Mouse (Mus musculus) heart, adult 2 months (tissue): Measurements from ENCODE around the gene Rab22a. TPM values are rescaled to one million over a fixed set of nuclear protein-coding genes. Genes with fewer than 3 reads are reported as not detected.
"Not testable (repeated sequence)": the region's sequence is repeated elsewhere in the genome, so short reads cannot be mapped to it uniquely, and the experiment has no call there.

Source experiments
- DNase-seq, 2 experiments: peaks; one replicate each; pipeline ENCODE4 v3.0.0; 2021
- H3K27ac ChIP-seq: fragments of 200-600 bp; 2 replicates; pipeline ENCODE4 v1.8.1; 2022
- H3K27me3 ChIP-seq: fragments of 200-500 bp; 2 replicates; pipeline ENCODE4 v1.6.1; 2012; ENCODE audit warnings: mild to moderate bottlenecking, low read length, inconsistent platforms, mixed read lengths; ENCODE audit not compliant: control insufficient read depth, insufficient read depth
- H3K36me3 ChIP-seq: fragments of 200-500 bp; 2 replicates; pipeline ENCODE4 v1.6.1; 2012; ENCODE audit warnings: low read length, inconsistent platforms; ENCODE audit not compliant: control insufficient read depth, insufficient read depth
- H3K4me1 ChIP-seq: fragments of 200-500 bp; 2 replicates; pipeline ENCODE4 v1.6.1; 2011; ENCODE audit warnings: low read length; ENCODE audit not compliant: control insufficient read depth, insufficient read depth
- H3K4me3 ChIP-seq: fragments of 200-600 bp; 2 replicates; pipeline ENCODE4 v1.8.1; 2022
- H3K79me2 ChIP-seq: fragments of 200-500 bp; replicated peaks from 2 replicates; pipeline ENCODE4 v1.6.1; 2012; ENCODE audit warnings: mild to moderate bottlenecking, inconsistent platforms, low read length, moderate library complexity, mixed read lengths; ENCODE audit not compliant: control insufficient read depth, insufficient read depth
- H3K9ac ChIP-seq: fragments of 200-500 bp; 2 replicates; pipeline ENCODE4 v1.6.1; 2012; ENCODE audit warnings: low read depth, mild to moderate bottlenecking, control low read depth, inconsistent platforms, low read length, mixed read lengths
- CTCF ChIP-seq: fragments of 200-600 bp; IDR thresholded peaks from 2 replicates; pipeline ENCODE4 v1.8.1; 2022; ENCODE audit warnings: antibody characterized with exemption, mild to moderate bottlenecking, moderate library complexity
- EP300 ChIP-seq: fragments of 200-500 bp; IDR thresholded peaks from 2 replicates; pipeline ENCODE4 v1.6.1; 2011; ENCODE audit warnings: low read depth, low read length, control low read depth; ENCODE audit not compliant: insufficient read depth
- POLR2A ChIP-seq: fragments of 200-500 bp; IDR thresholded peaks from 2 replicates; pipeline ENCODE4 v1.6.1; 2011; ENCODE audit warnings: mild to moderate bottlenecking, low read depth, low read length, control low read depth; ENCODE audit not compliant: insufficient read depth
- WGBS: fragments of 180-500 bp; shearing (Covaris S2); methylation state at CpG from one replicate; pipeline ENCODE4 v1.1.7; 2018; 5-methylcytosine and 5-hydroxymethylcytosine counted together
- intact Hi-C: fragments of 180-260 bp; cut with DNase I; formaldehyde crosslinking; loops from one replicate; pipeline ENCODE4 v1.15.1; 2025
- polyA plus RNA-seq: library from polyadenylated mRNA; depleted of rRNA; stranded (reverse); fragments of >200 nt; gene quantifications from 2 replicates; pipeline ENCODE4 v1.2.3, GENCODE M21; 2012
- total RNA-seq, 2 experiments: library from RNA; stranded (reverse); gene quantifications; 2 replicates each; pipeline ENCODE4 v1.2.3; 2021

Gene Rab22a
- total and polyA plus RNA-seq, 3 experiments: 11.1 to 40.9 (median 33.4) TPM

- no peaks in the 10 kb centered on the region for H3K79me2 ChIP-seq
- no peaks in the 10 kb centered on the region for H3K36me3 ChIP-seq
- no peak for DNase-seq
- peaks cover 5% of the 10 kb centered on the region for H3K4me1 ChIP-seq
- no peak overlapping the region for H3K9ac ChIP-seq
- H3K27me3 ChIP-seq: no peaks in the 10 kb centered on the region
- H3K27ac ChIP-seq: no peak overlapping the region
- intact Hi-C loops: no loop called here
- TF ChIP-seq EP300 (no peak), POLR2A (no peak), CTCF (no peak)
- WGBS: 74% methylated on average over 7 of the region's 7 CpGs
- H3K4me3 ChIP-seq: no peak overlapping the region
Observed at GRCm38 (mm10) chr2:173624667-173625066, 34.9 kb upstream of the Rab22a start.

GRCm38 (mm10) chr2:173625786-173626185 is 33.8 kb upstream of the Rab22a start:
- no peak for TF ChIP-seq EP300
- TF ChIP-seq POLR2A: no peak
- no peak for TF ChIP-seq CTCF
- Histone ChIP-seq H3K4me1 (peaks cover 5% of the 10 kb centered on the region), H3K27me3 (no peaks in the 10 kb centered on the region), H3K36me3 (no peaks in the 10 kb centered on the region), H3K27ac (no peak overlapping the region), H3K9ac (no peak overlapping the region), H3K4me3 (no peak overlapping the region), H3K79me2 (no peaks in the 10 kb centered on the region)
- intact Hi-C loops: no loop called here
- WGBS: 91% methylated on average over 3 of the region's 3 CpGs
- DNase-seq: no peak

DNA sequence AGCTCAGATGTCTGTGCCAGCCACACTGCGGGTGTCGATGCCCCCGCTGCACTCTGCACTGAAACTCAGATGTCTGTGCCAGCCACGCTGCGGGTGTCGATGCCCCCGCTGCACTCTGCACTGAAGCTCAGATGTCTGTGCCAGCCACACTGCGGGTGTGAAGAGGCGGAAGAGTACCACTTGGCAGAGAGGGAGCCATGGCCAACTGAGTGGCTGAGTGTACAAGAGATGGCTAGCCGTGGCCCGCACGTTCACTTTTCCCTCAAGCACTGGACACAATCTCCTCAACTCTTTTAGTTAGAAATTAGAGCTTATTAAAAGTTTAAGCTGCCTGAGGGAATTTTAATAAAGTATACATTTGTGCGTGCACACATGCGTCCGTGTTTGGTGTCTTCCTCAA is 25.5 kb upstream of the Rab22a start:
- H3K79me2 ChIP-seq, DNase-seq, H3K9ac ChIP-seq, H3K4me1 ChIP-seq, H3K4me3 ChIP-seq, H3K27me3 ChIP-seq, H3K27ac ChIP-seq, intact Hi-C loops, H3K36me3 ChIP-seq: not testable (repeated sequence)
- 94% methylated on average over 15 of the region's 15 CpGs for WGBS

- Histone ChIP-seq H3K4me1 (no peaks in the 10 kb centered on the region), H3K9ac (no peak overlapping the region), H3K79me2 (no peaks in the 10 kb centered on the region), H3K27ac (no peak overlapping the region), H3K4me3 (no peak overlapping the region), H3K27me3 (no peaks in the 10 kb centered on the region), H3K36me3 (no peaks in the 10 kb centered on the region)
- intact Hi-C loops: no loop called here
- TF ChIP-seq CTCF (no peak), EP300 (no peak), POLR2A (no peak)
- no peak for DNase-seq
Observed at GRCm38 (mm10) chr2:173641370-173641769, 18.2 kb upstream of the Rab22a start.

- WGBS: 76% methylated on average over 15 of the region's 15 CpGs
- no peaks in the 10 kb centered on the region for H3K36me3 ChIP-seq
- H3K27me3 ChIP-seq: no peaks in the 10 kb centered on the region
- no peak overlapping the region for H3K27ac ChIP-seq
- no peak overlapping the region for H3K4me3 ChIP-seq
- H3K79me2 ChIP-seq: no peaks in the 10 kb centered on the region
- H3K4me1 ChIP-seq: no peaks in the 10 kb centered on the region
- TF ChIP-seq CTCF (no peak), POLR2A (no peak), EP300 (no peak)
- H3K9ac ChIP-seq: no peak overlapping the region
- intact Hi-C loops: no loop called here
- DNase-seq: no peak
Observed at GRCm38 (mm10) chr2:173642262-173642999, 17.1 kb upstream of the Rab22a start.

- no peak for DNase-seq
- WGBS: 93% methylated on average over 19 of the region's 19 CpGs
- Histone ChIP-seq H3K9ac (no peak overlapping the region), H3K27ac (no peak overlapping the region), H3K27me3 (no peaks in the 10 kb centered on the region), H3K79me2 (no peaks in the 10 kb centered on the region), H3K4me3 (no peak overlapping the region), H3K36me3 (no peaks in the 10 kb centered on the region), H3K4me1 (no peaks in the 10 kb centered on the region)
- no peak for TF ChIP-seq EP300
- intact Hi-C loops: no loop called here
Observed at GRCm38 (mm10) chr2:173647197-173647911, 12.2 kb upstream of the Rab22a start.
